In the genomic region with DNA sequence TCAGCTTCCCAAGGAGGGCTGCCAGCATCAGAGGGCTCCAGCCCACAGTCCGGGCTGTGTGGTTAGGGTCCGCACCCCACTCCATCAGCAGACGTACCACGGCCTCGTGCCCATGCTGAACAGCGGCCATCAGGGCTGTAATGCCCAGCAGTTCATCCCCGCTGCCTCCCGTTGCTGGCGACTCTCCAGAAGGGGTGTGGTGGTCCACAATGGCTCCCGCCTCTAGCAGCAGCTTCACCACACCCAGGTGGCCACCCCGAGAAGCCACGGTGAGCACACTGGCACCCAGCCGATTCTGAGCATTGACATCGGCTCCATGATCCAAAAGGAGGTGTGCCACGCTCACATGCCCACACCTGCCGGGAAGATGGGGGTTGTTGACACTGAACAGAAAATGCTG, we compare ENCODE assay signal across 25 mouse cellular contexts. TPM values are rescaled to one million over a fixed set of nuclear protein-coding genes. Genes with fewer than 3 reads are reported as not detected.
DNase-seq lines count a peak whose midpoint lies in the region; ATAC-seq and TF ChIP-seq lines count a peak whose summit lies in the region.
"Had no signal": no experiment of that assay in that cellular context is flagged by ENCODE, and none has a peak within 500 bp of the region (broad histone marks: within the 10 kb centered on the region; RNA-seq: fewer than 3 reads in every experiment).

No protein-coding gene starts in this region.

- H3K9me3 ChIP-seq in kidney, embryonic 14.5 days (ENCODE audit: control insufficient read depth, low read length): no peaks in the 10 kb centered on the region
- no peaks in the 10 kb centered on the region for H3K9me3 ChIP-seq in neural tube, embryonic 11.5 days (ENCODE audit: control insufficient read depth, low read length)
- H3K9me3 ChIP-seq in neural tube, embryonic 15.5 days (replicated peaks): no peaks in the 10 kb centered on the region
- no peaks in the 10 kb centered on the region for H3K9me3 ChIP-seq in intestine, postnatal 0 days (ENCODE audit: control insufficient read depth)
- H3K9me3 ChIP-seq: forebrain, embryonic 12.5 days; heart, embryonic 12.5 days; hindbrain, embryonic 15.5 days; limb, embryonic 10.5 days; limb, embryonic 15.5 days; neural tube, embryonic 13.5 days had no signal

- no peak overlapping the region for H3K4me3 ChIP-seq in kidney, embryonic 14.5 days (ENCODE audit: low read length)
- H3K4me3 ChIP-seq in neural tube, embryonic 11.5 days (ENCODE audit: low read depth, low read length): no peak overlapping the region
- H3K4me3 ChIP-seq in neural tube, embryonic 15.5 days (replicated peaks): no peak overlapping the region
- H3K4me3 ChIP-seq in intestine, postnatal 0 days (ENCODE audit: low read depth, low read length): no peak overlapping the region
- H3K4me3 ChIP-seq: erythroblast, embryonic 14.5 days; forebrain, embryonic 12.5 days; heart, embryonic 12.5 days; hindbrain, embryonic 15.5 days; limb, embryonic 10.5 days; limb, embryonic 15.5 days; midbrain, embryonic 10.5 days; myocyte; neural tube, embryonic 13.5 days had no signal

- no peak for ATAC-seq in kidney, embryonic 14.5 days (ENCODE audit: low FRiP score, low TSS enrichment)
- no peak for ATAC-seq in neural tube, embryonic 11.5 days (ENCODE audit: insufficient read depth, low FRiP score, low TSS enrichment)
- ATAC-seq in neural tube, embryonic 15.5 days (ENCODE audit: low FRiP score): no peak
- ATAC-seq in intestine, postnatal 0 days: no peak
- ATAC-seq: inflammation-experienced regulatory T-cells, adult 6 months had no signal

- H3K36me3 ChIP-seq in kidney, embryonic 14.5 days (ENCODE audit: control insufficient read depth, insufficient read depth, low read length): no peaks in the 10 kb centered on the region
- H3K36me3 ChIP-seq in neural tube, embryonic 11.5 days (ENCODE audit: control insufficient read depth, insufficient read depth, low read length): no peaks in the 10 kb centered on the region
- peaks cover 4% of the 10 kb centered on the region; the same call in 1 of the 2 replicates for H3K36me3 ChIP-seq in neural tube, embryonic 15.5 days
- H3K36me3 ChIP-seq in intestine, postnatal 0 days (ENCODE audit: control insufficient read depth, insufficient read depth): no peaks in the 10 kb centered on the region; the same call in 1 of the 2 replicates
- H3K36me3 ChIP-seq: forebrain, embryonic 12.5 days; heart, embryonic 12.5 days; limb, embryonic 10.5 days; midbrain, embryonic 10.5 days; neural tube, embryonic 13.5 days had no signal

- no peaks in the 10 kb centered on the region for H3K27me3 ChIP-seq in kidney, embryonic 14.5 days (ENCODE audit: control insufficient read depth, insufficient read depth, low read length)
- H3K27me3 ChIP-seq in neural tube, embryonic 11.5 days (ENCODE audit: control insufficient read depth, insufficient read depth, low read length): no peaks in the 10 kb centered on the region
- H3K27me3 ChIP-seq in neural tube, embryonic 15.5 days (replicated peaks): no peaks in the 10 kb centered on the region
- H3K27me3 ChIP-seq in intestine, postnatal 0 days (replicated peaks; ENCODE audit: control insufficient read depth, insufficient read depth, low read length): no peaks in the 10 kb centered on the region
- H3K27me3 ChIP-seq: forebrain, embryonic 12.5 days; hindbrain, embryonic 15.5 days; neural tube, embryonic 13.5 days had no signal

- no peak overlapping the region for H3K4me2 ChIP-seq in kidney, embryonic 14.5 days (replicated peaks; ENCODE audit: low read depth, low read length)
- H3K4me2 ChIP-seq in neural tube, embryonic 11.5 days (ENCODE audit: low read depth): no peak overlapping the region
- H3K4me2 ChIP-seq in neural tube, embryonic 15.5 days: no peak overlapping the region
- no peak overlapping the region for H3K4me2 ChIP-seq in intestine, postnatal 0 days (replicated peaks; ENCODE audit: low read depth)
- H3K4me2 ChIP-seq: forebrain, embryonic 12.5 days; heart, embryonic 12.5 days; hindbrain, embryonic 15.5 days; limb, embryonic 15.5 days; lung, embryonic 14.5 days; neural tube, embryonic 13.5 days had no signal

- TF ChIP-seq CTCF in intestine, postnatal 0 days (IDR thresholded peaks at IDR 0.05; ENCODE audit: low read depth): no peak

- peaks cover 18% of the 10 kb centered on the region for H3K4me1 ChIP-seq in kidney, embryonic 14.5 days (ENCODE audit: control insufficient read depth, insufficient read depth, low read length)
- H3K4me1 ChIP-seq in neural tube, embryonic 11.5 days (ENCODE audit: control insufficient read depth, insufficient read depth, low read length): peaks cover 6% of the 10 kb centered on the region; the same call in 1 of the 2 replicates
- H3K4me1 ChIP-seq in neural tube, embryonic 15.5 days: peaks cover 24% of the 10 kb centered on the region
- H3K4me1 ChIP-seq in intestine, postnatal 0 days (replicated peaks; ENCODE audit: control insufficient read depth, insufficient read depth, low read length): 0 out of 2 replicates have a peak, but pooled peaks cover 2% of the 10 kb centered on the region

- WGBS in kidney, embryonic 14.5 days: 89% methylated on average over 16 of the region's 16 CpGs
- 96% methylated on average over 16 of the region's 16 CpGs for WGBS in neural tube, embryonic 11.5 days
- 83% methylated on average over 16 of the region's 16 CpGs for WGBS in neural tube, embryonic 15.5 days
- WGBS in intestine, postnatal 0 days: 93% methylated on average over 16 of the region's 16 CpGs

- DNase-seq in cerebellum, adult 9-11 months: peak; percentile 52
- DNase-seq in cerebellum, adult 9-10 months: no peak
- peak; percentile 44 for DNase-seq in kidney, adult 18-20 months
- DNase-seq in neural tube, embryonic 11.5 days (ENCODE audit: low spot score): peak; percentile 7
- DNase-seq in kidney, postnatal 36 days: peak; percentile 41 to 63
- DNase-seq: gastrocnemius, postnatal 25 days; heart, adult 18-20 months; heart, postnatal 4 days; lung, embryonic 14.5 days; thymus, adult 2 months; thymus, postnatal 36 days had no signal

- no peak overlapping the region for H3K9ac ChIP-seq in kidney, embryonic 14.5 days (ENCODE audit: low read depth, low read length)
- H3K9ac ChIP-seq in neural tube, embryonic 11.5 days (ENCODE audit: low read length): no peak overlapping the region
- H3K9ac ChIP-seq in neural tube, embryonic 15.5 days (replicated peaks): no peak overlapping the region
- H3K9ac ChIP-seq in intestine, postnatal 0 days (ENCODE audit: low read depth, low read length): no peak overlapping the region
- H3K9ac ChIP-seq: forebrain, embryonic 12.5 days; heart, embryonic 12.5 days; hindbrain, embryonic 15.5 days; limb, embryonic 15.5 days; liver, embryonic 14.5 days; lung, embryonic 14.5 days; neural tube, embryonic 13.5 days had no signal

- H3K27ac ChIP-seq in kidney, embryonic 14.5 days (ENCODE audit: low read depth, low read length): no peak overlapping the region
- H3K27ac ChIP-seq in neural tube, embryonic 11.5 days (ENCODE audit: low read depth, low read length): no peak overlapping the region
- H3K27ac ChIP-seq in neural tube, embryonic 15.5 days (replicated peaks): no peak overlapping the region
- no peak overlapping the region for H3K27ac ChIP-seq in intestine, postnatal 0 days (ENCODE audit: low read depth, low read length)
- H3K27ac ChIP-seq: forebrain, embryonic 12.5 days; hindbrain, embryonic 15.5 days; limb, embryonic 10.5 days; limb, embryonic 15.5 days; liver, embryonic 14.5 days; midbrain, embryonic 10.5 days; neural tube, embryonic 13.5 days had no signal

RNA-seq across cellular contexts. Expression of gene Anks6, which starts 8.0 kb away (rescaled TPM):
- polyA plus RNA-seq in kidney, embryonic 14.5 days (2014; fragmentation: Nextera tagmentation; extraction: Ambion mirVana): 3.8 and 7.2 TPM in 2 replicates
- polyA plus RNA-seq in neural tube, embryonic 11.5 days (2014; fragmentation: Nextera tagmentation; extraction: Ambion mirVana): 4.1 and 4.2 TPM in 2 replicates
- polyA plus RNA-seq in neural tube, embryonic 15.5 days (2015; fragmentation: Nextera tagmentation; extraction: Ambion mirVana): 3.8 and 4.4 TPM in 2 replicates
- polyA plus RNA-seq in intestine, postnatal 0 days (2015; fragmentation: Nextera tagmentation; extraction: Ambion mirVana): 1.2 and 1.3 TPM in 2 replicates
- polyA plus RNA-seq: erythroblast, embryonic 14.5 days; inflammation-experienced regulatory T-cells, adult 6 months had no signal

RNA-seq across cellular contexts. Expression of gene Galnt12, which starts 42.5 kb away (rescaled TPM):
- 7.0 and 10.0 TPM in 2 replicates for polyA plus RNA-seq in kidney, embryonic 14.5 days (2014; fragmentation: Nextera tagmentation; extraction: Ambion mirVana)
- polyA plus RNA-seq in neural tube, embryonic 11.5 days (2014; fragmentation: Nextera tagmentation; extraction: Ambion mirVana): 3.0 and 3.7 TPM in 2 replicates
- 1.3 and 5.0 TPM in 2 replicates for polyA plus RNA-seq in neural tube, embryonic 15.5 days (2015; fragmentation: Nextera tagmentation; extraction: Ambion mirVana)
- polyA plus RNA-seq in intestine, postnatal 0 days (2015; fragmentation: Nextera tagmentation; extraction: Ambion mirVana): 16.5 and 19.2 TPM in 2 replicates
- polyA plus RNA-seq: erythroblast, embryonic 14.5 days; myocyte had no signal

RNA-seq across cellular contexts. Expression of gene Gabbr2, which starts 57.5 kb away (rescaled TPM):
- 0.06 and 0.43 TPM in 2 replicates for polyA plus RNA-seq in kidney, embryonic 14.5 days (2014; fragmentation: Nextera tagmentation; extraction: Ambion mirVana)
- 0.70 and 0.78 TPM in 2 replicates for polyA plus RNA-seq in neural tube, embryonic 11.5 days (2014; fragmentation: Nextera tagmentation; extraction: Ambion mirVana)
- polyA plus RNA-seq in neural tube, embryonic 15.5 days (2015; fragmentation: Nextera tagmentation; extraction: Ambion mirVana): 9.2 and 12.5 TPM in 2 replicates
- 0.07 and 0.14 TPM in 2 replicates for polyA plus RNA-seq in intestine, postnatal 0 days (2015; fragmentation: Nextera tagmentation; extraction: Ambion mirVana)
- polyA plus RNA-seq: erythroblast, embryonic 14.5 days; inflammation-experienced regulatory T-cells, adult 6 months; lung, embryonic 14.5 days; myocyte had no signal
